In the genomic region with DNA sequence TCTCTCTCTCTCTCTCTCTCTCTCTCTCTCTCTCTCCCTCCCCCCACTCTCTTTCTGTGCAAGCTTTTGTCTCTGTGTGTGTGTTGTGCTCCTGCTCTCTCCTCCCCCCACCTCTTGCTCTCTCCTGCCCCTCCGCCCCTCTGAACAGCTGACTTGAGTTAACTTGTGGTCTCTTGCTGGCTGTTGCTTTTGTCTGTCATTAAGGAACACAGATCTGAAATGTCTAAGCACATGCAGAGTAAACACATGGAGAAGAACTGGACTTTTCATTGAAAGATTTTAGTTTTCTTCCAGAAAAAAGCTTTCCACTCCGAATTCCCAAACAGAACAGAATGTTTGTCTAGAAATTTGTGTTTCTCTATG, we compare ENCODE assay signal across 8 mouse cellular contexts.
DNase-seq lines count a peak whose midpoint lies in the region; ATAC-seq lines count a peak whose summit lies in the region.

No protein-coding gene starts in this region.

- H3K4me3 ChIP-seq in heart, embryonic 12.5 days: peak overlapping the region; percentile 34
- peak overlapping the region; percentile 27 for H3K4me3 ChIP-seq in embryonic facial prominence, embryonic 12.5 days
- peak overlapping the region; percentile 31 for H3K4me3 ChIP-seq in limb, embryonic 12.5 days (replicated peaks)
- H3K4me3 ChIP-seq in neural tube, embryonic 14.5 days (ENCODE audit: low read depth, low read length): no peak overlapping the region

- WGBS in heart, embryonic 12.5 days: 41% methylated on average over 2 of the region's 2 CpGs
- 19% methylated on average over 2 of the region's 2 CpGs for WGBS in embryonic facial prominence, embryonic 12.5 days
- 34% methylated on average over 2 of the region's 2 CpGs for WGBS in limb, embryonic 12.5 days
- WGBS in neural tube, embryonic 14.5 days: 48% methylated on average over 2 of the region's 2 CpGs

- no peak for ATAC-seq in heart, embryonic 12.5 days (ENCODE audit: insufficient number of reproducible peaks, low FRiP score)
- ATAC-seq in embryonic facial prominence, embryonic 12.5 days (ENCODE audit: insufficient number of reproducible peaks, insufficient read depth, low FRiP score, low TSS enrichment): peak; percentile 80
- peak; percentile 72; the same call in 1 of the 2 replicates for ATAC-seq in limb, embryonic 12.5 days (ENCODE audit: insufficient number of reproducible peaks, insufficient read depth, low FRiP score, low TSS enrichment, low read depth)
- ATAC-seq in neural tube, embryonic 14.5 days (ENCODE audit: low read depth): peak; percentile 47; the same call in 1 of the 2 replicates
- no peak for ATAC-seq in megakaryocyte progenitor cell, adult 5-6 weeks (replicated peaks; ENCODE audit: poor library complexity)

- no peak overlapping the region; the same call in 1 of the 2 replicates for H3K9ac ChIP-seq in heart, embryonic 12.5 days
- H3K9ac ChIP-seq in embryonic facial prominence, embryonic 12.5 days: no peak overlapping the region
- H3K9ac ChIP-seq in limb, embryonic 12.5 days (replicated peaks): no peak overlapping the region
- no peak overlapping the region for H3K9ac ChIP-seq in neural tube, embryonic 14.5 days (replicated peaks; ENCODE audit: low read depth, low read length)

- peak overlapping the region; percentile 62 for H3K4me2 ChIP-seq in heart, embryonic 12.5 days
- H3K4me2 ChIP-seq in embryonic facial prominence, embryonic 12.5 days (replicated peaks): peak overlapping the region; percentile 49
- H3K4me2 ChIP-seq in limb, embryonic 12.5 days: peak overlapping the region; percentile 53
- no peak overlapping the region for H3K4me2 ChIP-seq in neural tube, embryonic 14.5 days (ENCODE audit: low read depth, low read length)

- H3K27me3 ChIP-seq in heart, embryonic 12.5 days (replicated peaks): no peaks in the 10 kb centered on the region
- H3K27me3 ChIP-seq in embryonic facial prominence, embryonic 12.5 days: no peaks in the 10 kb centered on the region
- no peaks in the 10 kb centered on the region for H3K27me3 ChIP-seq in limb, embryonic 12.5 days
- no peaks in the 10 kb centered on the region for H3K27me3 ChIP-seq in neural tube, embryonic 14.5 days (ENCODE audit: control insufficient read depth, insufficient read depth, low read length)

- H3K36me3 ChIP-seq in heart, embryonic 12.5 days: no peaks in the 10 kb centered on the region
- H3K36me3 ChIP-seq in embryonic facial prominence, embryonic 12.5 days: no peaks in the 10 kb centered on the region
- no peaks in the 10 kb centered on the region for H3K36me3 ChIP-seq in limb, embryonic 12.5 days
- H3K36me3 ChIP-seq in neural tube, embryonic 14.5 days (ENCODE audit: control insufficient read depth, insufficient read depth, low read length): no peaks in the 10 kb centered on the region

- H3K27ac ChIP-seq in heart, embryonic 12.5 days (ENCODE audit: poor library complexity, severe bottlenecking): peak overlapping the region; percentile 75
- H3K27ac ChIP-seq in embryonic facial prominence, embryonic 12.5 days: peak overlapping the region; percentile 92
- H3K27ac ChIP-seq in limb, embryonic 12.5 days: peak overlapping the region; percentile 90
- no peak overlapping the region for H3K27ac ChIP-seq in neural tube, embryonic 14.5 days (ENCODE audit: low read depth, low read length)

- H3K9me3 ChIP-seq in heart, embryonic 12.5 days (replicated peaks): no peaks in the 10 kb centered on the region
- no peaks in the 10 kb centered on the region for H3K9me3 ChIP-seq in embryonic facial prominence, embryonic 12.5 days
- no peaks in the 10 kb centered on the region for H3K9me3 ChIP-seq in limb, embryonic 12.5 days
- H3K9me3 ChIP-seq in neural tube, embryonic 14.5 days (ENCODE audit: control insufficient read depth, low read length): no peaks in the 10 kb centered on the region

- intact Hi-C loops in heart, postnatal 10 days (cut with DNase I): no loop called here

- no peak for DNase-seq in heart, postnatal 10 days
- DNase-seq in left cerebral cortex, adult 8-10 months (ENCODE audit: low spot score in 2 of 2): no peak
- no peak for DNase-seq in layer of hippocampus, adult 8-10 months (ENCODE audit: low spot score in 2 of 2)

- peaks cover 18% of the 10 kb centered on the region for H3K4me1 ChIP-seq in heart, embryonic 12.5 days (replicated peaks)
- H3K4me1 ChIP-seq in embryonic facial prominence, embryonic 12.5 days: peaks cover 40% of the 10 kb centered on the region
- peaks cover 46% of the 10 kb centered on the region for H3K4me1 ChIP-seq in limb, embryonic 12.5 days (replicated peaks)
- no peaks in the 10 kb centered on the region for H3K4me1 ChIP-seq in neural tube, embryonic 14.5 days (ENCODE audit: control insufficient read depth, insufficient read depth, low read length)

Comparison
In these comparisons a context has a peak if more than half of its experiments do, and no peak if none do; other contexts are left out.
1. ATAC-seq: peak in embryonic facial prominence, embryonic 12.5 days (single experiment), limb, embryonic 12.5 days (single experiment) and neural tube, embryonic 14.5 days (single experiment); none in heart, embryonic 12.5 days (single experiment) and megakaryocyte progenitor cell, adult 5-6 weeks (single experiment).